Mouse (Mus musculus) lung, adult 10 weeks (tissue): ENCODE data around the gene Vps37c. TPM values are rescaled to one million over a fixed set of nuclear protein-coding genes. Genes with fewer than 3 reads are reported as not detected.

Source experiments
- polyA plus RNA-seq: library from polyadenylated mRNA; stranded (reverse); fragments of 350-450 nt; fragmentation: Illumina TruSeq; extraction: RNeasy Lipid Tissue Mini Kit (QIAGEN cat#74804); gene quantifications from one replicate; pipeline ENCODE4 v1.2.3, GENCODE M21; 2014; ENCODE audit warnings: low read depth, low replicate concordance; ENCODE audit not compliant: insufficient read depth

Gene Vps37c
- 14.1 TPM for polyA plus RNA-seq

DNA sequence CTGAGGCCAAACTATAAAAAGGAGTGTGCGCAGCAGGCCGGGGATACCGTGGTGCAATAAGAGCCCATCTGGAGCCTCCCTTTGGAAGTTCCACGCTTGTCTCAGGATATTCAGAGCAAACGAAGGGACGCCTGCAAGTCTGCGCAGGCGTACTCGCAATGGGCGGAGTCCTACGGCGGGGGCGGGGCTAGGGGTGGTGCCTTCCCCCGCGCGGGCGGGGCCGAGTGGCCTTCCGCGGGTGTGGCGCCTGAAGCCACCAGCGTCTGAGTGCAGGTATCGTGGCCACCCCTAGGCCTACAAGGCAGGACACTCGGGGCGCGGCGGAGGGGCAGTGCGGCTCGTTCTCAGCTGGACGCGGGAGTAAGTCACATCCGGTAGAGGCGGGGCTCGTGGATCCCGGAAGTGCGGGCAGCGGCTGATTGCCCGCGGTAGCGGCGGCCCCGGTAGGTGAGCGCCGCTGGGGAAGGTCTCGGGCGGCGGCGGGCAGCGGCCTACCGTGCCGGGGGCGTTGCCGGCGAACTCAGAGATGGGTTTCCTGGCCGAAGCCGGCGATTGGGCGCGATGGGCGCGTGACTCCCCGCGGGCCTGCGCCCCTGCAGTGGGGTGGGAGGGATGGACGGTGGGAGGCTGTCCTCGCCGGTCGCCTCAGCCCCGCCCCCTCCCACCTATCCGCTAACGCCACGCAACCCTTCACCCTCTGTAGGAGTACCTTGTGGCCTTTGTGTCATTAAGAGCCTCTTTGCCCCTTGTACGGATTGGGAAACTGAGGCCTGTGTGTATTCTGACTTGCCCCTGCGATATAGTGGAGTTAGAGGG lies at the start of gene Vps37c:
Gene Vps37c (plus strand): TSS at position 199 of the 816 bp plus-strand sequence.

DNA sequence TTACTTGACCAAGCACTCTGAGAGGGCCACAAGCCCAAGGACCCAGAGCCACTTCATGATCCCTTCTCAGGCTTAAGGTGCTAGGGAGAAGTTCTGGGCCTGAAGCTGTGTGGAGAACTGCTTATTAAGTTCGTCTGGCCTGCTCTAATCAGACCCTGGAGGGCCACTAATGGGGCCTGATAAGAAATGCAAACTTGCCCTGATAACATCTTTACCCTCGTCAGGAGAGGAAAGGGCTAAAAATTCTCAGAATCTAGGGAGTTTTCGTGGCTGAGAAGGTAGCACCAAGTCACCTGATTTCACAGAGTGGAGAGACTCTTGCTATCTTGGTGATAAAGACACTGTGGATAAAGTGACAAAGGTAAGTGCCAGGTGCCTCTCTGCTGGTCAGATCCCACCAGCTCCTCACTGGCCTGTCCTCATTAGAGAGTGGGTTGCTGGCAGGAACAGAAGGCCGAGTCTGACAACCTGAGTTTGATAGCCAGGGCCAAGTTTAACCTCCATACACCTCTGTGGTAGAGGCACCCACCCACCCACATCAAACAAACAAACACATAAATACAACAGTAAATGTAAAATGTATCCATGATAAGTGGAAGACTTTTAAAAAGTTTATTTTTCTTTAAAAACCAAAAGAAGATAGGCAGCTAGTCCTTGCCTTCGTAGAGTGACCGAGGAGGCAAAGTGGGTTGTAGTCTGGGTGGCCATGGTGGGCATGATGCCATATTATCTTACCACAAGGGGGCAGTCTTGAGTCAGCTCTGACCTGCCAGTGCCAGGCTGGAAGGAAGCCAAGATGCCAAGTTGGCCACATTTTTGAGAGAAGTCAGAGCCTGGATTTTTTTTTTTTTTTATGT lies 10.4 kb upstream of the Vps37c start, which contains the start of gene Pga5:
Gene Pga5 (minus strand): TSS at position 157 of the 857 bp plus-strand sequence.

DNA sequence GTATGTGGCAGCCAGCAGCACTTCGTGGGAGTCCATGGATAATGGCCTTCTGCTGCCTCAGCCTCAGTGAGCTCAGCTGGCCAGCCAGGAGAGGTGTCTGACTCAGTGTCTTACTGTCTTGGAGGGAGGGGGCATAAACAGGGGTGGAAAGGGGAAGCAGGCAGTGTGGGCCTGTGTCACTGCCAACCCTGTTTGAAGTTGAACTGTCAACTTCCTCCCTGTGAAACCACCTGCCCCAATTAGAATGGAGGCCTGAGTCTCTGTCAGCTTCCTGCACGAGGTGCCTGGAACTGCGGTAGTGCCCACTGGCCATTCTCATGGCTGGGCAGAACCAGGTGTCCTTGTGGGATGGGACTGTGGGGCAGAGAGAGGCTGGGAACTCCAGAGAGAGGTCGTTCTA lies 50.3 kb downstream of the Vps37c start, which contains the start of gene Cd5:
Gene Cd5 (minus strand): TSS at position 192 of the 400 bp plus-strand sequence.

Other genes with a start within 250 kb of the Vps37c start
- 10.1 TPM for gene Lrrc10b, start 231.3 kb upstream of the Vps37c start, polyA plus RNA-seq
- gene Ppp1r32, start 205.8 kb upstream of the Vps37c start, polyA plus RNA-seq = 4.4 TPM
- gene Cpsf7, start 163.5 kb upstream of the Vps37c start, polyA plus RNA-seq = 20.6 TPM
- gene Sdhaf2, start 162.6 kb upstream of the Vps37c start, polyA plus RNA-seq = 40.3 TPM
- 16.3 TPM for gene Tmem216, start 132.5 kb upstream of the Vps37c start, polyA plus RNA-seq
- gene Cyb561a3, start 111.6 kb upstream of the Vps37c start, polyA plus RNA-seq = 37.7 TPM
- gene Tmem138, start 111.4 kb upstream of the Vps37c start, polyA plus RNA-seq = 10.1 TPM
- 93.9 TPM for gene Ddb1, start 83.4 kb upstream of the Vps37c start, polyA plus RNA-seq
- 4.0 TPM for gene Tkfc, start 83.1 kb upstream of the Vps37c start, polyA plus RNA-seq
- not detected for gene Vwce, start 54.5 kb upstream of the Vps37c start, polyA plus RNA-seq
- not detected for gene Pga5, start 10.7 kb upstream of the Vps37c start, polyA plus RNA-seq
- gene Cd5, start 50.3 kb downstream of the Vps37c start, polyA plus RNA-seq = 2.3 TPM
- 1.6 TPM for gene Cd6, start 141.3 kb downstream of the Vps37c start, polyA plus RNA-seq
- 9.9 TPM for gene Slc15a3, start 151.0 kb downstream of the Vps37c start, polyA plus RNA-seq
- gene Tmem132a, start 181.2 kb downstream of the Vps37c start, polyA plus RNA-seq = 5.2 TPM
- gene Tmem109, start 193.3 kb downstream of the Vps37c start, polyA plus RNA-seq = 130 TPM
- gene Prpf19, start 206.5 kb downstream of the Vps37c start, polyA plus RNA-seq = 53.5 TPM
- gene Zp1, start 231.9 kb downstream of the Vps37c start, polyA plus RNA-seq = not detected
- 0.33 TPM for gene Ptgdr2, start 248.4 kb downstream of the Vps37c start, polyA plus RNA-seq